Mouse (Mus musculus) forelimb bud, embryonic 11.5 days (tissue): Measurements from ENCODE around the gene Hist2h3b.

ENCODE experiments used
- DNase-seq: peaks from one replicate; pipeline ENCODE4 v3.0.0-alpha.2; 2012; ENCODE audit warnings: low read depth, low spot score

Hist2h3b gene

DNA sequence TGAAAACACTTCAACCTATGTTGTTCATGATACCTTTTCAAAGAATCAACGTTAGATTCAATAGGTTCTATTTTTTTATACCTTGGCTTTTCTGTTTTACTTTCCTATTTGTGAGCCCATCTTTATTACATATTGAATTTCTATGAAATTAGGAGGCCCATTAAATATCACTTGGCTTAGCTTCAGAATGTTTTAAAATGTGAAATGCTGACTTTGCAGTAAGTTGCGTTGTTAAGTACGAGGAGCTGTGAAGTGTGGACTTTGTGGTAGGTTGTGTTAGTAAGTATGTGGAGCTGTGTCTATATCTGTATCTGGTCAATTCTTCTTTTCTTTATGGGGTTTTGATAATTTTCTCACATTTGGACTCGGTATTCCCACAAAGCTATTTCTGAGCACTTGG lies 29.9 kb downstream of the Hist2h3b start:
- DNase-seq, result no peak

- DNase-seq, result no peak
Measured at GRCm38 (mm10) chr3:96299562-96299961, 31.1 kb downstream of the Hist2h3b start.

- no peak for DNase-seq
Measured at GRCm38 (mm10) chr3:96300706-96301529, 32.5 kb downstream of the Hist2h3b start.

DNA sequence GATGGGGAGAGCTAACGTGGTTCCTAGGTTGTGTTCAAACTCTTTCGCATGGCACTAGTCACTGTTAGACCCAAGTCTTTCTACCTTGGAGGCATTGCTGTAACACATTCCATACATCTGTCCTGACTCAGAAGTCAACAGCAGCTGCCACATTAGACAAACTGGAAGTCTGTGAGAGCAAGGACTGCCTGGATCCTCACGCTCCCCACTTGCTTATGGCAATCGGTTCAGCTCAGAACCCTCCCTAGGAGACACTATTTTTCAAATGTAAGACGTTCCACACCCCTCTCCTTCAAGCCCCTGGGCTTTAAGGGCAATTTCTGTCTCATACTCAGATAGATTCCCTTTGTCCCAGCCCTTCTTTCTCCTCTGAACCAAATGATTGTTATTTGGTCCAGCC lies 33.6 kb downstream of the Hist2h3b start:
- DNase-seq, result no peak

- DNase-seq, result no peak
Measured at GRCm38 (mm10) chr3:96306506-96306905, 38.1 kb downstream of the Hist2h3b start.

- DNase-seq, result no peak
Measured at GRCm38 (mm10) chr3:96309441-96309840, 41.0 kb downstream of the Hist2h3b start.

GRCm38 (mm10) chr3:96312341-96313098 lies 44.1 kb downstream of the Hist2h3b start:
- no peak for DNase-seq
